ENCODE assay signal across 11 mouse cellular contexts in the genomic region with DNA sequence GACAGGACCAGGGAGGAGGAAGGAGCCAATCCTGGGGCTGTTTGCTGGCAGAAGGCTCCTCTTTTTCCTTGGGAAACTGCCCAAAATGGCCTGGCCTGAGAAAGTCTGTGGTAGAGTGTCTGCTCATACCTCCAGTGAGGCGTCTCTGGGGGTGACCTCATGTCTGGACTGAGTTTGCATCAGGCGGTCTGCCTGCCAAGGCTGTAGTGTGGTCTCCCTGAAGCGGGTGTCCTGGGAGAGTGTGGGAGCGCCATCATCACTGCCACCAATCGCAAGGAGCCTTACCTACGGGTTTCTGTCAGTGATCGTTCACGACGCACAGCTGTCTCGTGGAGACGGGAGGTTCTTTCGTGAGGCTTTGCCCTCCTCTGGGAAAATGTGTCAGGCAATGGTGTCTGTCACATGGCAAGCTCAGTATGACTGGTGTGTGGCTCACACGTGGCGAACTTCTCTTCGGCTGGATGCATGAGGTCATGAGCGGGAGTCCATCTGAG. TPM values are rescaled to one million over a fixed set of nuclear protein-coding genes. Genes with fewer than 3 reads are reported as not detected.
DNase-seq lines count a peak whose midpoint lies in the region.
"Had no signal": no experiment of that assay in that cellular context is flagged by ENCODE, and none has a peak within 500 bp of the region (broad histone marks: within the 10 kb centered on the region; RNA-seq: fewer than 3 reads in every experiment).

No protein-coding gene starts in this region.

- intact Hi-C loops in heart, postnatal 25 days (cut with DNase I) = no loop called here

- DNase-seq in adrenal gland, postnatal 10 days = peak; percentile 23
- no peak for DNase-seq in adrenal gland, postnatal 36 days
- DNase-seq in 3134 (ENCODE audit: extremely low read depth, insufficient read length, low spot score) = peak; percentile 88
- peak; percentile 45 to 67 for DNase-seq in gastrocnemius, adult 8-10 months (ENCODE audit: low spot score in 2 of 2)
- peak; percentile 79 for DNase-seq in heart, postnatal 25 days (ENCODE audit: low spot score)
- no peak for DNase-seq in left cerebral cortex, adult 8-10 months (ENCODE audit: low spot score in 2 of 2)
- no peak for DNase-seq in right cerebral cortex, postnatal 14 days
- no peak for DNase-seq in kidney, adult 9 months
- DNase-seq: kidney, adult 8-10 months; layer of hippocampus, adult 9-11 months had no signal

RNA-seq across cellular contexts. Expression of a gene that starts 2.3 kb away (rescaled TPM):
- total RNA-seq in adrenal gland, postnatal 10 days (2021) = 1 to 10 TPM in 1 of 2 experiments, under 1 TPM in 1; 0.96 to 1.1 TPM
- total RNA-seq in adrenal gland, postnatal 36 days (2021) = under 1 TPM; 0.76 to 0.86 TPM
- total RNA-seq in gastrocnemius, adult 8-10 months (2022) = under 1 TPM; 0.44 to 0.74 (median 0.69) TPM
- 1 to 10 TPM in 1 of 2 experiments, under 1 TPM in 1; 0.95 to 1.7 TPM for total RNA-seq in heart, postnatal 25 days (2021)
- total RNA-seq in left cerebral cortex, adult 8-10 months (2022) = 10 to 100 TPM in 3 of 4 experiments, 1 to 10 TPM in 1; 9.4 to 11.2 (median 10.7) TPM
- total RNA-seq: MEL had no signal

RNA-seq across cellular contexts. Expression of a gene that starts 25.8 kb away (rescaled TPM):
- 1 to 10 TPM; 1.6 to 2.2 TPM for total RNA-seq in adrenal gland, postnatal 10 days (2021)
- 1 to 10 TPM in 1 of 2 experiments, under 1 TPM in 1; 0.99 to 2.0 TPM for total RNA-seq in adrenal gland, postnatal 36 days (2021)
- under 1 TPM; 0.13 to 0.44 (median 0.19) TPM for total RNA-seq in gastrocnemius, adult 8-10 months (2022)
- under 1 TPM; 0.31 to 0.36 TPM for total RNA-seq in heart, postnatal 25 days (2021)
- 100 to 1,000 TPM; 254 to 259 (median 256) TPM for total RNA-seq in left cerebral cortex, adult 8-10 months (2022)
- total RNA-seq: MEL had no signal

RNA-seq across cellular contexts. Expression of a gene that starts 33.2 kb away (rescaled TPM):
- 10 to 100 TPM; 19.8 to 22.1 TPM for total RNA-seq in adrenal gland, postnatal 10 days (2021)
- 10 to 100 TPM; 21.6 to 28.8 TPM for total RNA-seq in adrenal gland, postnatal 36 days (2021)
- total RNA-seq in gastrocnemius, adult 8-10 months (2022) = 10 to 100 TPM; 41.1 to 49.4 (median 43.5) TPM
- 10 to 100 TPM; 36.4 to 40.9 TPM for total RNA-seq in heart, postnatal 25 days (2021)
- 10 to 100 TPM; 71.7 to 85.8 (median 80.1) TPM for total RNA-seq in left cerebral cortex, adult 8-10 months (2022)

Comparison
In these comparisons a context has a peak if more than half of its experiments do, and no peak if none do; other contexts are left out.
1. DNase-seq: peak in adrenal gland, postnatal 10 days (single experiment), 3134 (single experiment), gastrocnemius, adult 8-10 months (2 of 2) and heart, postnatal 25 days (single experiment); none in adrenal gland, postnatal 36 days (0 of 2), left cerebral cortex, adult 8-10 months (0 of 2), right cerebral cortex, postnatal 14 days (single experiment) and kidney, adult 9 months (single experiment).
2. RNA of a gene that starts 25.8 kb away (total RNA-seq): 254 to 259 TPM in left cerebral cortex, adult 8-10 months; 1.6 to 2.2 TPM in adrenal gland, postnatal 10 days, 0.99 to 2.0 TPM in adrenal gland, postnatal 36 days, 0.31 to 0.36 TPM in heart, postnatal 25 days and 0.13 to 0.44 TPM in gastrocnemius, adult 8-10 months; every median in the first group is over 10 times any median in the second.